Mouse (Mus musculus): Measurements from ENCODE around the gene Aplnr.

The Aplnr gene

GRCm38 (mm10) chr2:85187582-85188151 is 51.6 kb downstream of the Aplnr start:
- DNase-seq, result peak; percentile 68

All from heart, adult 11 months (tissue).